Mouse (Mus musculus) G1E (cell line): ENCODE measurements around the gene Rhoc.

Experiments used
- CTCF ChIP-seq: IDR thresholded peaks from 2 replicates; pipeline ENCODE4 v1.5.1; 2012; ENCODE audit warnings: low read depth, low read length, inconsistent platforms, mixed read lengths
- GATA1 ChIP-seq: IDR thresholded peaks from 2 replicates; pipeline ENCODE4 v1.6.1; 2012; ENCODE audit warnings: borderline replicate concordance, low read length, inconsistent platforms, mixed read lengths
- GATA2 ChIP-seq: IDR thresholded peaks from 2 replicates; pipeline ENCODE4 v1.6.1; 2012; ENCODE audit warnings: low read depth, low read length, inconsistent platforms, borderline replicate concordance
- POLR2AphosphoS5 ChIP-seq: IDR thresholded peaks from 2 replicates; pipeline ENCODE4 v1.6.1; 2012; ENCODE audit warnings: low read depth, low read length, inconsistent platforms; ENCODE audit not compliant: insufficient replicate concordance
- TAL1 ChIP-seq: conservative IDR thresholded peaks from 2 replicates; pipeline ENCODE4 v1.6.1; 2012; ENCODE audit warnings: low read depth, low read length, inconsistent platforms, mixed read lengths

- no peak for TF ChIP-seq CTCF
- TF ChIP-seq GATA2 = no peak
- no peak for TF ChIP-seq POLR2AphosphoS5
- TF ChIP-seq TAL1 = no peak
- TF ChIP-seq GATA1 = no peak
Measured at GRCm38 (mm10) chr3:104841049-104841448, 52.9 kb downstream of the Rhoc start.
